Mouse (Mus musculus) midbrain, embryonic 14.5 days (tissue): ENCODE measurements around the gene Pgghg. TPM values are rescaled to one million over a fixed set of nuclear protein-coding genes. Genes with fewer than 3 reads are reported as not detected.

Experiments used
- ATAC-seq: fragments of 200-750 bp; cut with Nextera tagmentation; 2 replicates; pipeline ENCODE4 v1.8.0; 2017; ENCODE audit warnings: moderate number of reproducible peaks, moderate library complexity; ENCODE audit not compliant: low FRiP score, low TSS enrichment
- DNase-seq: peaks from one replicate; pipeline ENCODE4 v3.0.0-alpha.2; 2015
- H3K27ac ChIP-seq: fragments of 300-500 bp; sonication (generic); replicated peaks from 2 replicates; pipeline ENCODE4 v1.5.1; 2014; ENCODE audit warnings: mild to moderate bottlenecking, low read depth, low read length, moderate library complexity
- H3K27me3 ChIP-seq: fragments of 300-500 bp; sonication (generic); 2 replicates; pipeline ENCODE4 v1.6.1; 2014; ENCODE audit warnings: low read length, control low read depth, mixed read lengths; ENCODE audit not compliant: control insufficient read depth, insufficient read depth
- H3K36me3 ChIP-seq: fragments of 300-500 bp; sonication (generic); 2 replicates; pipeline ENCODE4 v1.6.1; 2014; ENCODE audit warnings: low read length, control low read depth; ENCODE audit not compliant: control insufficient read depth, insufficient read depth
- H3K4me1 ChIP-seq: fragments of 300-500 bp; sonication (generic); 2 replicates; pipeline ENCODE4 v1.6.1; 2014; ENCODE audit warnings: mild to moderate bottlenecking, antibody characterized with exemption, low read length, control low read depth; ENCODE audit not compliant: control insufficient read depth, insufficient read depth
- H3K4me2 ChIP-seq: fragments of 300-500 bp; sonication (generic); 2 replicates; pipeline ENCODE4 v1.6.1; 2014; ENCODE audit warnings: mild to moderate bottlenecking, low read length, moderate library complexity
- H3K4me3 ChIP-seq: fragments of 300-500 bp; sonication (generic); replicated peaks from 2 replicates; pipeline ENCODE4 v1.5.1; 2014; ENCODE audit warnings: low read depth, low read length
- H3K9ac ChIP-seq: fragments of 300-500 bp; sonication (generic); replicated peaks from 2 replicates; pipeline ENCODE4 v1.6.1; 2014; ENCODE audit warnings: mild to moderate bottlenecking, low read length, moderate library complexity
- H3K9me3 ChIP-seq: fragments of 300-500 bp; sonication (generic); 2 replicates; pipeline ENCODE4 v1.6.1; 2016; ENCODE audit warnings: low read length, control low read depth, mixed read lengths; ENCODE audit not compliant: control insufficient read depth
- WGBS: fragments of 180-500 bp; shearing (Covaris S2); extraction: QIAGEN DNeasy Blood & Tissue Kit; methylation state at CpG from one replicate; pipeline ENCODE4 v1.1.7; 2014; 5-methylcytosine and 5-hydroxymethylcytosine counted together
- polyA plus RNA-seq: library from polyadenylated mRNA; unstranded; fragments of >200 nt; fragmentation: Nextera tagmentation; extraction: Ambion mirVana; gene quantifications from 2 replicates; pipeline ENCODE4 v1.2.1, GENCODE M21; 2014

The Pgghg gene
- polyA plus RNA-seq, 1 experiment from 2014 or later: 7.4 TPM

GRCm38 (mm10) chr7:140981704-140982103 lies 40.5 kb downstream of the Pgghg start:
- Histone ChIP-seq H3K27me3 (no peaks in the 10 kb centered on the region), H3K4me3 (no peak overlapping the region), H3K9ac (no peak overlapping the region), H3K9me3 (no peaks in the 10 kb centered on the region), H3K4me2 (no peak overlapping the region), H3K4me1 (no peaks in the 10 kb centered on the region), H3K36me3 (no peaks in the 10 kb centered on the region), H3K27ac (no peak overlapping the region)
- DNase-seq (no peak), ATAC-seq (no peak)
- WGBS: 94% methylated on average over 8 of the region's 8 CpGs

- Histone ChIP-seq H3K4me2 (no peak overlapping the region), H3K27ac (no peak overlapping the region), H3K36me3 (no peaks in the 10 kb centered on the region), H3K27me3 (no peaks in the 10 kb centered on the region), H3K4me3 (no peak overlapping the region), H3K4me1 (no peaks in the 10 kb centered on the region), H3K9me3 (no peaks in the 10 kb centered on the region), H3K9ac (no peak overlapping the region)
- no peak for ATAC-seq
- 91% methylated on average over 7 of the region's 7 CpGs for WGBS
- DNase-seq: no peak
Measured at GRCm38 (mm10) chr7:140982971-140983370, 41.8 kb downstream of the Pgghg start.

- no peaks in the 10 kb centered on the region for H3K9me3 ChIP-seq
- no peak overlapping the region for H3K4me3 ChIP-seq
- H3K9ac ChIP-seq: no peak overlapping the region
- DNase-seq: no peak
- ATAC-seq: no peak
- no peak overlapping the region for H3K4me2 ChIP-seq
- 90% methylated on average over 17 of the region's 17 CpGs for WGBS
- no peak overlapping the region for H3K27ac ChIP-seq
- no peaks in the 10 kb centered on the region for H3K4me1 ChIP-seq
- H3K27me3 ChIP-seq: no peaks in the 10 kb centered on the region
- H3K36me3 ChIP-seq: no peaks in the 10 kb centered on the region
Measured at GRCm38 (mm10) chr7:140987182-140988138, 46.3 kb downstream of the Pgghg start.

GRCm38 (mm10) chr7:140989022-140989421 lies 47.8 kb downstream of the Pgghg start:
- DNase-seq (no peak), ATAC-seq (no peak)
- no peak overlapping the region for H3K9ac ChIP-seq
- no peaks in the 10 kb centered on the region for H3K9me3 ChIP-seq
- 72% methylated on average over 4 of the region's 4 CpGs for WGBS
- H3K4me3 ChIP-seq: no peak overlapping the region
- no peak overlapping the region for H3K4me2 ChIP-seq
- no peaks in the 10 kb centered on the region for H3K4me1 ChIP-seq
- no peaks in the 10 kb centered on the region for H3K27me3 ChIP-seq
- H3K27ac ChIP-seq: no peak overlapping the region
- no peaks in the 10 kb centered on the region for H3K36me3 ChIP-seq

- Histone ChIP-seq H3K27me3 (no peaks in the 10 kb centered on the region), H3K9ac (no peak overlapping the region), H3K9me3 (no peaks in the 10 kb centered on the region), H3K4me3 (no peak overlapping the region), H3K4me1 (no peaks in the 10 kb centered on the region), H3K36me3 (no peaks in the 10 kb centered on the region), H3K4me2 (no peak overlapping the region), H3K27ac (no peak overlapping the region)
- WGBS: 81% methylated on average over 6 of the region's 6 CpGs
- ATAC-seq: no peak
- no peak for DNase-seq
Measured at GRCm38 (mm10) chr7:140990185-140990584, 49.0 kb downstream of the Pgghg start.

- no peak for ATAC-seq
- Histone ChIP-seq H3K36me3 (no peaks in the 10 kb centered on the region), H3K27me3 (no peaks in the 10 kb centered on the region), H3K4me2 (no peak overlapping the region), H3K9ac (no peak overlapping the region), H3K9me3 (no peaks in the 10 kb centered on the region), H3K4me3 (no peak overlapping the region), H3K4me1 (no peaks in the 10 kb centered on the region), H3K27ac (no peak overlapping the region)
- WGBS: 75% methylated on average over 5 of the region's 5 CpGs
- DNase-seq: no peak
Measured at GRCm38 (mm10) chr7:140990622-140991021, 49.4 kb downstream of the Pgghg start.

- Histone ChIP-seq H3K4me2 (no peak overlapping the region), H3K9me3 (no peaks in the 10 kb centered on the region), H3K9ac (no peak overlapping the region), H3K27ac (no peak overlapping the region), H3K27me3 (no peaks in the 10 kb centered on the region), H3K36me3 (no peaks in the 10 kb centered on the region), H3K4me1 (no peaks in the 10 kb centered on the region), H3K4me3 (no peak overlapping the region)
- DNase-seq (no peak), ATAC-seq (no peak)
- WGBS: 89% methylated on average over 14 of the region's 14 CpGs
Measured at GRCm38 (mm10) chr7:140991117-140991689, 50.0 kb downstream of the Pgghg start.
